Mouse (Mus musculus) CD4-positive, CD25-positive, alpha-beta regulatory T cell, adult 4 months (primary cell): ENCODE measurements around the gene Slc25a17. TPM values are rescaled to one million over a fixed set of nuclear protein-coding genes. Genes with fewer than 3 reads are reported as not detected.

ENCODE experiments used
- ATAC-seq: one replicate; pipeline ENCODE4 v1.8.0; 2017
- polyA plus RNA-seq, 2 experiments: library from polyadenylated mRNA; unstranded; fragments of 100-300 nt; shearing (Covaris generic); gene quantifications; one replicate each; pipeline ENCODE4 v1.2.1; 2017

The Slc25a17 gene
- polyA plus RNA-seq, 2 experiments from 2014 or later, result 83.2 to 102 TPM

- peak; percentile 91 for ATAC-seq
Measured at GRCm38 (mm10) chr15:81301193-81302070, 59.2 kb downstream of the Slc25a17 start.

GRCm38 (mm10) chr15:81300520-81301069 lies 60.0 kb downstream of the Slc25a17 start:
- no peak for ATAC-seq

- no peak for ATAC-seq
Measured at GRCm38 (mm10) chr15:81299549-81299948, 61.1 kb downstream of the Slc25a17 start.

GRCm38 (mm10) chr15:81298213-81298612 lies 62.4 kb downstream of the Slc25a17 start:
- no peak for ATAC-seq

- no peak for ATAC-seq
Measured at GRCm38 (mm10) chr15:81297543-81297942, 63.1 kb downstream of the Slc25a17 start.

DNA sequence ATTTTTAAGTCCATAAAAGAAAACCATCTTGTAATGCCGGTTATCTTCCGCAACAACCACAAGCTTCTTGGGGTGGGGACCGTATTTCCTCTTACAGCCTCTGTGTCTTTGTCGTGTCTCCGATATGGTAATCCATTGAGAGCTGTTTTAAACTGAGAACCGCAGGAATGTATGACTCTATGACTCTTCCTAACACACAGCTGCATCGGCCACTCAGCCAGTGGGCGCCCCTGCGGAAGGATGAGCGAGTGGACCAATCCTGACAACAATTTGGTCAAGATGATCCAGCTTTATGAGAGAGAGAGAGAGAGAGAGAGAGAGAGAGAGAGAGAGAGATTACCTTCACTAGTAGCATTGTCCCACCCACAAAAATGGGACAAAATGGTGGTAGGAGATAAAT lies 65.7 kb downstream of the Slc25a17 start:
- no peak for ATAC-seq

- ATAC-seq, result no peak
Measured at GRCm38 (mm10) chr15:81294386-81294785, 66.2 kb downstream of the Slc25a17 start.

- no peak for ATAC-seq
Measured at GRCm38 (mm10) chr15:81290747-81291146, 69.9 kb downstream of the Slc25a17 start.

DNA sequence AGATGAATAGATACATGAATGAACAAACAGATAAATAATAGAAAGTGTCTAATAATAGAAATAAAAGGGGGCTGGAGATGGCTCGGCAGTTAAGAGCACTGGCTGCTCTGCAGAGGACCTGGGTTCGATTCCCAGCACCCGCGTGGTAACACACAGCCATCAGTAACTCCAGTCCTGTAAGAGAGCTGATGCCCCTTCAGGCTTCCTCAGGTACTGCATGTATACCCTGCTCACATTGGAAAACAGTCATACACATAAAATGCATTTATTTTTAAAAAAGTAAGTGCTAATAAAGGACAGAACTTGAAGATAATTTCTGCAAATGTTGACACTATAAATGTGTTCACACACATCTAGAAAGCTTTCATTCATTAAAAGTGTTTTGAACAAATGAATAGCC lies 70.4 kb downstream of the Slc25a17 start:
- ATAC-seq, result no peak

- no peak for ATAC-seq
Measured at GRCm38 (mm10) chr15:81284121-81284734, 76.4 kb downstream of the Slc25a17 start.

- ATAC-seq, result no peak
Measured at GRCm38 (mm10) chr15:81278699-81279098, 81.9 kb downstream of the Slc25a17 start.

GRCm38 (mm10) chr15:81277928-81278327 lies 82.7 kb downstream of the Slc25a17 start:
- no peak for ATAC-seq

- ATAC-seq, result no peak
Measured at GRCm38 (mm10) chr15:81273361-81273760, 87.3 kb downstream of the Slc25a17 start.

GRCm38 (mm10) chr15:81272305-81273053 lies 88.1 kb downstream of the Slc25a17 start:
- ATAC-seq, result no peak

Other genes with a start within 250 kb of the Slc25a17 start
- gene Mrtfa, start 170.1 kb downstream of the Slc25a17 start, polyA plus RNA-seq, result 10 to 100 TPM; 41.0 to 78.2 TPM
- gene Mchr1, start 125.3 kb downstream of the Slc25a17 start, polyA plus RNA-seq, result not detected
- 100 to 1,000 TPM; 177 to 187 TPM for gene St13, start 39.3 kb upstream of the Slc25a17 start, polyA plus RNA-seq
- 10 to 100 TPM in 1 of 2 experiments, 1 to 10 TPM in 1; 8.3 to 13.1 TPM for gene Xpnpep3, start 39.3 kb upstream of the Slc25a17 start, polyA plus RNA-seq
- gene Dnajb7, start 47.5 kb upstream of the Slc25a17 start, polyA plus RNA-seq, result 1 to 10 TPM; 3.2 to 4.3 TPM
- gene Rbx1, start 105.5 kb upstream of the Slc25a17 start, polyA plus RNA-seq, result 100 to 1,000 TPM; 269 to 371 TPM
- 10 to 100 TPM; 15.9 to 18.2 TPM for gene Ep300, start 224.5 kb upstream of the Slc25a17 start, polyA plus RNA-seq